Mouse (Mus musculus): ENCODE data around the gene Wdr95. TPM values are rescaled to one million over a fixed set of nuclear protein-coding genes. Genes with fewer than 3 reads are reported as not detected.
A peak's percentile ranks its signal among the peaks of the same experiment; 100 is the strongest.

Gene Wdr95
- polyA plus RNA-seq, 1 experiment from 2014 or later, result not detected

- WGBS, result 32% methylated on average over 6 of the region's 6 CpGs
- Histone ChIP-seq H3K27ac (ENCODE audit: low read depth, low read length) (peak overlapping the region; percentile 89), H3K36me3 (ENCODE audit: control insufficient read depth, insufficient read depth, low read length) (no peaks in the 10 kb centered on the region), H3K9ac (ENCODE audit: low read depth, low read length) (no peak overlapping the region), H3K4me2 (replicated peaks; ENCODE audit: low read depth, low read length) (no peak overlapping the region), H3K9me3 (ENCODE audit: control insufficient read depth, low read length) (no peaks in the 10 kb centered on the region), H3K4me3 (ENCODE audit: low read depth, low read length) (no peak overlapping the region), H3K4me1 (replicated peaks; ENCODE audit: control insufficient read depth, insufficient read depth, low read length) (peaks cover 9% of the 10 kb centered on the region; the same call in 1 of the 2 replicates), H3K27me3 (ENCODE audit: control insufficient read depth, insufficient read depth, low read length) (no peaks in the 10 kb centered on the region)
- DNase-seq (ENCODE audit: low spot score) (no peak), ATAC-seq (ENCODE audit: low FRiP score) (peak; percentile 58)
These were observed 32.8 kb upstream of the Wdr95 start for GRCm38 (mm10) chr5:149495655-149496054.

- no peak for DNase-seq (ENCODE audit: low spot score)
- Histone ChIP-seq H3K4me1 (replicated peaks; ENCODE audit: control insufficient read depth, insufficient read depth, low read length) (peaks cover 9% of the 10 kb centered on the region; the same call in 1 of the 2 replicates), H3K4me2 (replicated peaks; ENCODE audit: low read depth, low read length) (no peak overlapping the region), H3K9me3 (ENCODE audit: control insufficient read depth, low read length) (no peaks in the 10 kb centered on the region), H3K4me3 (ENCODE audit: low read depth, low read length) (no peak overlapping the region), H3K9ac (ENCODE audit: low read depth, low read length) (no peak overlapping the region), H3K27ac (ENCODE audit: low read depth, low read length) (peak overlapping the region; percentile 89), H3K36me3 (ENCODE audit: control insufficient read depth, insufficient read depth, low read length) (no peaks in the 10 kb centered on the region), H3K27me3 (ENCODE audit: control insufficient read depth, insufficient read depth, low read length) (no peaks in the 10 kb centered on the region)
- 39% methylated on average over 12 of the region's 12 CpGs for WGBS
- peak; percentile 81 for ATAC-seq (ENCODE audit: low FRiP score)
These were observed 31.9 kb upstream of the Wdr95 start for GRCm38 (mm10) chr5:149496401-149497066.

GRCm38 (mm10) chr5:149499936-149500335, 28.5 kb upstream of the Wdr95 start:
- no peaks in the 10 kb centered on the region for H3K27me3 ChIP-seq (ENCODE audit: control insufficient read depth, insufficient read depth, low read length)
- DNase-seq (ENCODE audit: low spot score), result no peak
- no peak overlapping the region for H3K9ac ChIP-seq (ENCODE audit: low read depth, low read length)
- peaks cover 9% of the 10 kb centered on the region; the same call in 1 of the 2 replicates for H3K4me1 ChIP-seq (replicated peaks; ENCODE audit: control insufficient read depth, insufficient read depth, low read length)
- H3K27ac ChIP-seq (ENCODE audit: low read depth, low read length), result no peak overlapping the region
- H3K36me3 ChIP-seq (ENCODE audit: control insufficient read depth, insufficient read depth, low read length), result no peaks in the 10 kb centered on the region
- no peak for ATAC-seq (ENCODE audit: low FRiP score)
- no peaks in the 10 kb centered on the region for H3K9me3 ChIP-seq (ENCODE audit: control insufficient read depth, low read length)
- H3K4me3 ChIP-seq (ENCODE audit: low read depth, low read length), result no peak overlapping the region
- no peak overlapping the region for H3K4me2 ChIP-seq (replicated peaks; ENCODE audit: low read depth, low read length)
- WGBS, result 46% methylated on average over 4 of the region's 4 CpGs

GRCm38 (mm10) chr5:149503423-149504175, 24.9 kb upstream of the Wdr95 start:
- Histone ChIP-seq H3K27ac (ENCODE audit: low read depth, low read length) (peak overlapping the region; percentile 49; the same call in 1 of the 2 replicates), H3K4me2 (replicated peaks; ENCODE audit: low read depth, low read length) (no peak overlapping the region), H3K4me3 (ENCODE audit: low read depth, low read length) (no peak overlapping the region), H3K9me3 (ENCODE audit: control insufficient read depth, low read length) (no peaks in the 10 kb centered on the region), H3K4me1 (replicated peaks; ENCODE audit: control insufficient read depth, insufficient read depth, low read length) (no peaks in the 10 kb centered on the region), H3K9ac (ENCODE audit: low read depth, low read length) (no peak overlapping the region), H3K36me3 (ENCODE audit: control insufficient read depth, insufficient read depth, low read length) (no peaks in the 10 kb centered on the region), H3K27me3 (ENCODE audit: control insufficient read depth, insufficient read depth, low read length) (no peaks in the 10 kb centered on the region)
- WGBS, result 68% methylated on average over 23 of the region's 23 CpGs
- DNase-seq (ENCODE audit: low spot score) (no peak), ATAC-seq (ENCODE audit: low FRiP score) (no peak)

- H3K36me3 ChIP-seq (ENCODE audit: control insufficient read depth, insufficient read depth, low read length), result no peaks in the 10 kb centered on the region
- H3K4me1 ChIP-seq (replicated peaks; ENCODE audit: control insufficient read depth, insufficient read depth, low read length), result no peaks in the 10 kb centered on the region
- no peak overlapping the region for H3K9ac ChIP-seq (ENCODE audit: low read depth, low read length)
- no peaks in the 10 kb centered on the region for H3K27me3 ChIP-seq (ENCODE audit: control insufficient read depth, insufficient read depth, low read length)
- H3K4me2 ChIP-seq (replicated peaks; ENCODE audit: low read depth, low read length), result no peak overlapping the region
- WGBS, result 88% methylated on average over 8 of the region's 8 CpGs
- no peak for ATAC-seq (ENCODE audit: low FRiP score)
- H3K9me3 ChIP-seq (ENCODE audit: control insufficient read depth, low read length), result no peaks in the 10 kb centered on the region
- no peak for DNase-seq (ENCODE audit: low spot score)
- H3K4me3 ChIP-seq (ENCODE audit: low read depth, low read length), result no peak overlapping the region
- no peak overlapping the region for H3K27ac ChIP-seq (ENCODE audit: low read depth, low read length)
These were observed 23.5 kb upstream of the Wdr95 start for GRCm38 (mm10) chr5:149504985-149505384.

GRCm38 (mm10) chr5:149506033-149506432, 22.4 kb upstream of the Wdr95 start:
- Histone ChIP-seq H3K27me3 (ENCODE audit: control insufficient read depth, insufficient read depth, low read length) (no peaks in the 10 kb centered on the region), H3K9ac (ENCODE audit: low read depth, low read length) (no peak overlapping the region), H3K36me3 (ENCODE audit: control insufficient read depth, insufficient read depth, low read length) (no peaks in the 10 kb centered on the region), H3K4me1 (replicated peaks; ENCODE audit: control insufficient read depth, insufficient read depth, low read length) (no peaks in the 10 kb centered on the region), H3K4me2 (replicated peaks; ENCODE audit: low read depth, low read length) (no peak overlapping the region), H3K27ac (ENCODE audit: low read depth, low read length) (no peak overlapping the region), H3K9me3 (ENCODE audit: control insufficient read depth, low read length) (no peaks in the 10 kb centered on the region), H3K4me3 (ENCODE audit: low read depth, low read length) (no peak overlapping the region)
- DNase-seq (ENCODE audit: low spot score), result no peak
- 89% methylated on average over 2 of the region's 2 CpGs for WGBS
- ATAC-seq (ENCODE audit: low FRiP score), result no peak

- Histone ChIP-seq H3K4me1 (replicated peaks; ENCODE audit: control insufficient read depth, insufficient read depth, low read length) (peaks cover under 1% of the 10 kb centered on the region; the same call in 1 of the 2 replicates), H3K4me3 (ENCODE audit: low read depth, low read length) (no peak overlapping the region), H3K27me3 (ENCODE audit: control insufficient read depth, insufficient read depth, low read length) (no peaks in the 10 kb centered on the region), H3K4me2 (replicated peaks; ENCODE audit: low read depth, low read length) (no peak overlapping the region), H3K9me3 (ENCODE audit: control insufficient read depth, low read length) (no peaks in the 10 kb centered on the region), H3K9ac (ENCODE audit: low read depth, low read length) (no peak overlapping the region), H3K27ac (ENCODE audit: low read depth, low read length) (no peak overlapping the region), H3K36me3 (ENCODE audit: control insufficient read depth, insufficient read depth, low read length) (no peaks in the 10 kb centered on the region)
- 88% methylated on average over 20 of the region's 20 CpGs for WGBS
- ATAC-seq (ENCODE audit: low FRiP score) (no peak), DNase-seq (ENCODE audit: low spot score) (no peak)
These were observed 20.1 kb upstream of the Wdr95 start for GRCm38 (mm10) chr5:149508094-149509029.

- no peak for DNase-seq (ENCODE audit: low spot score)
- Histone ChIP-seq H3K4me3 (ENCODE audit: low read depth, low read length) (no peak overlapping the region), H3K27me3 (ENCODE audit: control insufficient read depth, insufficient read depth, low read length) (no peaks in the 10 kb centered on the region), H3K4me2 (replicated peaks; ENCODE audit: low read depth, low read length) (no peak overlapping the region), H3K4me1 (replicated peaks; ENCODE audit: control insufficient read depth, insufficient read depth, low read length) (peaks cover 8% of the 10 kb centered on the region), H3K9ac (ENCODE audit: low read depth, low read length) (no peak overlapping the region), H3K36me3 (ENCODE audit: control insufficient read depth, insufficient read depth, low read length) (no peaks in the 10 kb centered on the region), H3K27ac (ENCODE audit: low read depth, low read length) (no peak overlapping the region), H3K9me3 (ENCODE audit: control insufficient read depth, low read length) (no peaks in the 10 kb centered on the region)
- peak; percentile 20; the same call in 1 of the 2 replicates for ATAC-seq (ENCODE audit: low FRiP score)
- WGBS, result 68% methylated on average over 13 of the region's 13 CpGs
These were observed 18.2 kb upstream of the Wdr95 start for GRCm38 (mm10) chr5:149510323-149510722.

Data from hindbrain, embryonic 11.5 days (tissue).